In the genomic region with DNA sequence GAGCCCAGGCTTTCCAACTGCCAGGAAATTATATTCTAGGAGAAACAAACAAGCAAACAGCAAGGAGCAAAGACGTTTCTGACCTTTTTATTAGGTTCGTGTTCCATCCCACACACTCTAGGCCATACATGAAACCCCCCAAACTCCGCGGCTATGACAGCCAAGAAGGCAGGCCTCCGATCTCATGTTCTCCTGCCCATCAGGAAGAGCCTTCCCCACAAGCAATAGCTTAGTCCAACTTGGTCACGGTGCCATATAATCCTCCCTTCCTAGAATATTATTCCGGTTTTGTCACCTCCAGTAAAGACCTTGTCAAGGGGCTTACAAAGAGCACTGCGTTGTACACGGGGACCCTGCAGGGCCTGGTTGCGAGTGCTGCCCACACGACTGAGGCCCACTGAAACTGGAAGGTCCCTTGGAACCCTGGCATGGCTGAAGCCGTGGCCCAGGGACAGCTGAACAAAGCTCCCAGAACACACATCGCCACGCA, we compare ENCODE assay signal across 8 mouse cellular contexts. TPM values are rescaled to one million over a fixed set of nuclear protein-coding genes. Genes with fewer than 3 reads are reported as not detected.
DNase-seq lines count a peak whose midpoint lies in the region; ATAC-seq and TF ChIP-seq lines count a peak whose summit lies in the region.

No protein-coding gene starts in this region.

- WGBS in heart, embryonic 10.5 days = 4% methylated on average over 14 of the region's 14 CpGs
- 3% methylated on average over 14 of the region's 14 CpGs for WGBS in forebrain, embryonic 14.5 days
- 7% methylated on average over 14 of the region's 14 CpGs for WGBS in liver, embryonic 12.5 days (ENCODE audit: insufficient replicate concordance)

- peaks cover 52% of the 10 kb centered on the region for H3K4me1 ChIP-seq in heart, embryonic 10.5 days
- H3K4me1 ChIP-seq in E14TG2a.4 (replicated peaks; ENCODE audit: low read depth, low read length) = peaks cover 40% of the 10 kb centered on the region
- peaks cover 15% of the 10 kb centered on the region for H3K4me1 ChIP-seq in forebrain, embryonic 14.5 days (ENCODE audit: control insufficient read depth, insufficient read depth, low read length)
- peaks cover 5% of the 10 kb centered on the region; the same call in 1 of the 2 replicates for H3K4me1 ChIP-seq in liver, embryonic 12.5 days

- no peak for DNase-seq in heart, embryonic 10.5 days (ENCODE audit: low spot score)
- DNase-seq in heart, postnatal 14 days = no peak
- DNase-seq in forebrain, embryonic 14.5 days (ENCODE audit: low spot score) = no peak
- no peak for DNase-seq in spleen, adult 18-20 months
- DNase-seq in layer of hippocampus, adult 9-10 months (ENCODE audit: low spot score) = no peak
- DNase-seq in layer of hippocampus, postnatal 14 days (ENCODE audit: low spot score in 2 of 2) = no peak

- peak overlapping the region; percentile 50 for H3K4me2 ChIP-seq in forebrain, embryonic 14.5 days (ENCODE audit: low read length)
- peak overlapping the region; percentile 60 for H3K4me2 ChIP-seq in liver, embryonic 12.5 days

- H3K27me3 ChIP-seq in heart, embryonic 10.5 days (ENCODE audit: insufficient read depth, poor library complexity, severe bottlenecking) = peaks cover 96% of the 10 kb centered on the region
- H3K27me3 ChIP-seq in E14TG2a.4 (ENCODE audit: insufficient read depth, low read length) = peaks cover 88% of the 10 kb centered on the region
- H3K27me3 ChIP-seq in forebrain, embryonic 14.5 days (replicated peaks; ENCODE audit: control insufficient read depth, insufficient read depth, low read length) = peaks cover 92% of the 10 kb centered on the region
- peaks cover 97% of the 10 kb centered on the region for H3K27me3 ChIP-seq in liver, embryonic 12.5 days (replicated peaks)

- H3K9me3 ChIP-seq in heart, embryonic 10.5 days = no peaks in the 10 kb centered on the region
- no peaks in the 10 kb centered on the region for H3K9me3 ChIP-seq in E14TG2a.4 (ENCODE audit: low read length)
- H3K9me3 ChIP-seq in forebrain, embryonic 14.5 days (replicated peaks; ENCODE audit: control insufficient read depth, low read length) = no peaks in the 10 kb centered on the region
- H3K9me3 ChIP-seq in liver, embryonic 12.5 days (replicated peaks) = no peaks in the 10 kb centered on the region

- H3K27ac ChIP-seq in heart, embryonic 10.5 days = no peak overlapping the region
- no peak overlapping the region for H3K27ac ChIP-seq in forebrain, embryonic 14.5 days (ENCODE audit: low read depth, low read length)
- no peak overlapping the region for H3K27ac ChIP-seq in liver, embryonic 12.5 days

- intact Hi-C loops in heart, postnatal 14 days (cut with DNase I) = loop anchor here (10.0 kb wide), 1 partner anchor 634 kb away; no protein-coding TSS in a partner anchor

- no peak for TF ChIP-seq CTCF in E14TG2a.4 (conservative IDR thresholded peaks at IDR 0.05; ENCODE audit: low read length)

- H3K9ac ChIP-seq in forebrain, embryonic 14.5 days (ENCODE audit: low read length) = no peak overlapping the region
- no peak overlapping the region for H3K9ac ChIP-seq in liver, embryonic 12.5 days

- H3K4me3 ChIP-seq in heart, embryonic 10.5 days = peak overlapping the region; percentile 56
- H3K4me3 ChIP-seq in E14TG2a.4 (replicated peaks; ENCODE audit: low read length) = peak overlapping the region; percentile 60
- peak overlapping the region; percentile 33 for H3K4me3 ChIP-seq in forebrain, embryonic 14.5 days (ENCODE audit: low read depth, low read length)
- peak overlapping the region; percentile 35 for H3K4me3 ChIP-seq in liver, embryonic 12.5 days

- no peaks in the 10 kb centered on the region for H3K36me3 ChIP-seq in heart, embryonic 10.5 days
- no peaks in the 10 kb centered on the region for H3K36me3 ChIP-seq in E14TG2a.4 (ENCODE audit: insufficient read depth, low read length)
- H3K36me3 ChIP-seq in forebrain, embryonic 14.5 days (ENCODE audit: control insufficient read depth, insufficient read depth, low read length) = no peaks in the 10 kb centered on the region
- H3K36me3 ChIP-seq in liver, embryonic 12.5 days = no peaks in the 10 kb centered on the region

- ATAC-seq in forebrain, embryonic 14.5 days = no peak
- ATAC-seq in liver, embryonic 12.5 days = no peak

RNA-seq across cellular contexts. Expression of gene Foxf2, which starts 3.1 kb away (rescaled TPM):
- 0.14 and 3.4 TPM in 2 replicates for polyA plus RNA-seq in heart, embryonic 10.5 days (2016; fragmentation: Nextera tagmentation; extraction: Ambion mirVana)
- total RNA-seq in heart, postnatal 14 days (2021) = under 1 TPM in 1 of 2 experiments, not detected in 1; 0.10 TPM
- polyA plus RNA-seq in forebrain, embryonic 14.5 days (2014; fragmentation: Nextera tagmentation; extraction: Ambion mirVana) = 2.2 and 2.4 TPM in 2 replicates
- polyA plus RNA-seq in liver, embryonic 12.5 days (2016; fragmentation: Nextera tagmentation; extraction: Ambion mirVana) = 0.28 and 0.45 TPM in 2 replicates
- 1 to 10 TPM; 7.0 to 7.5 TPM for total RNA-seq in layer of hippocampus, postnatal 14 days (2021)
